Mouse (Mus musculus): ENCODE data around the gene Wdr24. TPM values are rescaled to one million over a fixed set of nuclear protein-coding genes. Genes with fewer than 3 reads are reported as not detected.

Wdr24 gene
- polyA plus RNA-seq (2016; fragmentation: Nextera tagmentation; extraction: Ambion mirVana), result 27.8 and 28.2 TPM in 2 replicates

DNA sequence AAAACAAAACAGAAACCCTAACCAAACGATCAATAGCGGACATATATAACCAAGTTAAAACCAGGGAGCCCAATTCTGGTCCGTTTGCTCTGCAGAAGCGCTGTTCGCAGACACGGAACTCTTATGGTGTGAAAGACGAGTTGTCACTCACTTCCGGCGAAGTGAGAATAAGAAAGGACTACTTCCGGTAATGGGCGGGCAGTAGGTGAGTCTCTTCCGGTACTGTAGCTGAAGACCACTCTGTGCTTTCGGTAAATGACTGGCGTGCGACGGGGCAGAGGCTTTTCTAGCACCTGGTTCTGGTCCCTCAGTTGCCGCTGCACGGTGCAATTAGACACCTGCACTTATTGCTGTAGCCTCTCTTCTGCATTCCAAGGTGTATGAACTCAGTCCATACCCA is at the start of gene Wdr24:
Gene Wdr24 (plus strand): TSS at position 176 of the 400 bp plus-strand sequence.
- Histone ChIP-seq H3K4me2 (peak within 1 kb of the TSS; percentile 95), H3K4me3 (replicated peaks) (peak within 1 kb of the TSS; percentile 61), H3K27me3 (peaks cover 27% of the 10 kb centered on the region), H3K36me3 (replicated peaks) (peaks cover 28% of the 10 kb centered on the region), H3K9me3 (no peaks in the 10 kb centered on the region), H3K4me1 (peaks cover 55% of the 10 kb centered on the region), H3K27ac (peak within 1 kb of the TSS; percentile 73; the same call in 1 of the 2 replicates), H3K9ac (peak within 1 kb of the TSS; percentile 76)
- under 1% methylated on average over 18 of the region's 18 CpGs for WGBS
- ATAC-seq (ENCODE audit: low FRiP score), result peak; percentile 71; the same call in 1 of the 2 replicates

DNA sequence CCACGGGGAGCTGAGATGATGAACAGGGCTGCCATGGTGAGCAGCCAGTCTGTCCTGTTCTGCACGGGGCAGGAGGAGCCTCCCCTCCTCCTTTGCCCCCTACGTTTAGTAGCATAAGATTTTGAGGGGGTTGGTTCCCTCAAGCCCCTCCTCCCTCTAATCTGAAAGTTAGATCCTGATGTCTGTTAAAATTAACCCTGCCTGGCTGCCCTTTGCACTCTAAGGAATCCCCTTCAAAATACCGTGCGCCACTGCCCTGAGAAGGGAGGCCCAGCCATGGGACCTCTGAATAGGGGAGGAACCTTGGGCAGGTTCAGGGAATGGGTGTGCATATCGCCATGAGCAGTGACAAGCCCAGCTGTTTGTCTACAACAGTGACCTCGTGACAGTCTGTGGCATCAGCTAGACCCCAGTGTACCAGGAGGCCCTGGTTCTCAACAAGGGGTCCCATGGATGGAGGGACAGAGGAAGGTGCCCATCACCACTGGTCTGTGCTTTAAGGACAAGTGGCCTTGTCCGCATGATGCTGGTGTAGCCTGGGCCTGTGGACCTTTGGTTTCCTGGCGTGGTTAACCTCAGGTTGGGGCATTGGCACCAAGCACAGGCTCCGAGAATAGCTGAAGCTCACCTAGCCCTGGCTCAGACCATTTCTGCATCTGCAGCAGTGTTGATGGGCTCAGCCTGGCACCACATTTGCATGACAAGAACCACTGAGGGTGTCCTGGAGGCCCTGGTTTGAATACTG is 47.9 kb upstream of the Wdr24 start:
- H3K36me3 ChIP-seq (replicated peaks), result peaks cover 5% of the 10 kb centered on the region
- 83% methylated on average over 10 of the region's 10 CpGs for WGBS
- no peaks in the 10 kb centered on the region for H3K9me3 ChIP-seq
- H3K9ac ChIP-seq, result no peak overlapping the region
- no peak overlapping the region for H3K4me3 ChIP-seq (replicated peaks)
- H3K4me2 ChIP-seq, result no peak overlapping the region
- peaks cover 4% of the 10 kb centered on the region; the same call in 1 of the 2 replicates for H3K27me3 ChIP-seq
- H3K4me1 ChIP-seq, result peaks cover 11% of the 10 kb centered on the region
- H3K27ac ChIP-seq, result no peak overlapping the region
- no peak for ATAC-seq (ENCODE audit: low FRiP score)

DNA sequence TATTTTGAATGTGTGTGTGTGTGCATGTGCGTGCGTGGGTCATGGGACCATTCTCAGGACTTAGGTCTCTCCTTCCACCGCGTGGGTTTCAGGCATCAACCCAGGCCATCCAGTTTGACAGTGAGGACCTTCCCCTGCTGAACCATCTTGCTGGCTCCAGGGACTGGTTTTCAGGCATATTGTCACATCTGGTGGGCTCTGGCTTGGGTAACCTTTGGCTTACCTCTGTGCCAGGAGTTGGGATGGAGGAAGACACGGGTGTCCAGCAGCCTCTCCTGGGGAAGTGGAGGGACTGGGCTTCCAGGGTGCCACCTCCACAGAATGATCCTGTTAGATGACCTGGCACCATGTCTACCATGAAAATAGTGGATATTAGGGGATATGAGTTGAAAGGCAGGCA is 45.5 kb upstream of the Wdr24 start:
- ATAC-seq (ENCODE audit: low FRiP score), result no peak
- H3K9me3 ChIP-seq, result no peaks in the 10 kb centered on the region
- no peak overlapping the region for H3K9ac ChIP-seq
- 93% methylated on average over 5 of the region's 5 CpGs for WGBS
- no peaks in the 10 kb centered on the region for H3K27me3 ChIP-seq
- H3K4me1 ChIP-seq, result peaks cover 13% of the 10 kb centered on the region
- H3K27ac ChIP-seq, result no peak overlapping the region
- no peak overlapping the region for H3K4me3 ChIP-seq (replicated peaks)
- H3K36me3 ChIP-seq (replicated peaks), result peaks cover 28% of the 10 kb centered on the region
- no peak overlapping the region for H3K4me2 ChIP-seq

DNA sequence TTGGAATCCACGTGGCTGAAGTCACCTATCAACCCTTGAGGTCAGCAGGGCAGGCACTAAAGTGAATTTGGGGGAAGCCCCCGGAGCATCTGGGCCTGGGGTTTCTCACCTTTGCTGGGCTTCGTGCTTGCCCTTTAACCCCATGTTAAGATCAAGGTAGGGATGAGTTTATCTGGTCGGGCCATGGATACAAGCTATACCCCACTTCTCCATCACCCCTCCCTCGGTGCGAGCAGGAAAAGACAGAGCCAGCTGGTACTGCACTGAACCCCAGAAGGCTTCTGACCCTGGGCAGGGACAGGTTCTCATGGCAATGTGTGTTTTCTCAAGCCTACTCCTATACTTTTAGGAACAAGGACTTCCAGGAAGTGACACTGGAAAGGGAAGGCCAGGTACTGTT is 42.1 kb upstream of the Wdr24 start:
- peaks cover 24% of the 10 kb centered on the region for H3K4me1 ChIP-seq
- no peak overlapping the region for H3K4me2 ChIP-seq
- no peak overlapping the region for H3K9ac ChIP-seq
- peaks cover 43% of the 10 kb centered on the region for H3K36me3 ChIP-seq (replicated peaks)
- no peak overlapping the region for H3K27ac ChIP-seq
- WGBS, result 83% methylated on average over 6 of the region's 6 CpGs
- H3K4me3 ChIP-seq (replicated peaks), result no peak overlapping the region
- H3K27me3 ChIP-seq, result no peaks in the 10 kb centered on the region
- no peak for ATAC-seq (ENCODE audit: low FRiP score)
- H3K9me3 ChIP-seq, result no peaks in the 10 kb centered on the region

DNA sequence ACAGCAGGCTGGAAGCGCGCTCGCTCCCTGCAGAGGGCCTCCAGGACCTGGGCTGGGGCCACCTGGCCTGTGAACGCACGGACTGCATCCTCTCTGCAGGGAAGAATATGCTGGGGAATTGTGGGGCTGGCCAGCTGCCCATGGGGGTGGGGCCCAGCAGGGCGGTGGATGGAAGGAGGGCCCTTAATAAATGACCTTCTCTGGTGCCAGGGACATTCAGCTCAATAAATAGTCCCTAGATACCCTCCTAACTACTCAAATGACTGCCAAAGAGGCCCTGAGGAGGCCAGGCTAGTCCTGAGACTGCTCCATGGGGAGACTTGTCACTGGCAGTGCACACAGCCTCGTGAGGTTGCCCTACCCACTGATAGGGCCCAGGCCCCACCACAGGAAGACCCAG is 40.3 kb upstream of the Wdr24 start:
- 80% methylated on average over 7 of the region's 7 CpGs for WGBS
- Histone ChIP-seq H3K27me3 (no peaks in the 10 kb centered on the region), H3K4me3 (replicated peaks) (no peak overlapping the region), H3K27ac (no peak overlapping the region), H3K9ac (peak overlapping the region; percentile 36; the same call in 1 of the 2 replicates), H3K36me3 (replicated peaks) (peaks cover 51% of the 10 kb centered on the region), H3K4me2 (no peak overlapping the region), H3K9me3 (no peaks in the 10 kb centered on the region), H3K4me1 (peaks cover 24% of the 10 kb centered on the region)
- ATAC-seq (ENCODE audit: low FRiP score), result no peak

DNA sequence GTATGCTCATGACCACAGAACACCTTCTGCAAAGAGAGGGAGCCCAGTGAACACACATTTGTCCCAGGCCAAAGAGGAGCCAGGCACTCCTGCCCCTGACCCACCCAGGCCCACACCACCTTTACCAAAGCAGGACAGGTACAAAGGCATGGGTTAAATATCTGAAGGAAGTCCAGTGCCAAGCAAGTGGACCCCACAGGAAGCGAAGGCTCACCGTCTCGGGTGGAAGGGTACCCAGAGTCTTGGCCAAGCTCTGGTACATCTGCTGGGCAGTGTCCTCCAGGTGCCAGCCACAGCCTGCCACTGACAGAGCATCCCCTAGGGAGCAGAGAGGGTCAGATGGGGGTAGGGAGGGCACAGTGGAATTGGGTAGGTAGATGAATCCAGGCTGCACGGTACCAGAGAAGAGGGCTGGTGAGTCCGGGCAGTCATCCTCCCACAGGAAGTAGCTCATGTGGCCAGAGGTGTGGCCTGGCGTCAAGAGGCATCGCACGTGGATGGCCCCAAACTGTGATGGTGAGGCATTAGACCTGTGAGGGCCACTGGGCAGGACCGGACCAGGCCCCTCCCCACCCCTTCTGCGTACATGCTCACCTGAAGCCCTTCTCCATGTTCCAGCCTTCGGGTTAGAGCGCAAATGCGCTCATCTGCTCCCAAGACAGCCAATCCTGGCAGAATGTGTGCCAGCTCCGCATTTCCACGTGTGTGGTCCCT is 39.4 kb upstream of the Wdr24 start:
- Histone ChIP-seq H3K27ac (0 out of 2 replicates have a peak overlapping the region, but pooled peaks have one; percentile 25), H3K36me3 (replicated peaks) (peaks cover 53% of the 10 kb centered on the region), H3K4me2 (peak overlapping the region; percentile 88), H3K9me3 (no peaks in the 10 kb centered on the region), H3K27me3 (no peaks in the 10 kb centered on the region), H3K4me3 (replicated peaks) (peak overlapping the region; percentile 65), H3K9ac (peak overlapping the region; percentile 73), H3K4me1 (peaks cover 24% of the 10 kb centered on the region)
- no peak for ATAC-seq (ENCODE audit: low FRiP score)
- WGBS, result 81% methylated on average over 15 of the region's 15 CpGs

DNA sequence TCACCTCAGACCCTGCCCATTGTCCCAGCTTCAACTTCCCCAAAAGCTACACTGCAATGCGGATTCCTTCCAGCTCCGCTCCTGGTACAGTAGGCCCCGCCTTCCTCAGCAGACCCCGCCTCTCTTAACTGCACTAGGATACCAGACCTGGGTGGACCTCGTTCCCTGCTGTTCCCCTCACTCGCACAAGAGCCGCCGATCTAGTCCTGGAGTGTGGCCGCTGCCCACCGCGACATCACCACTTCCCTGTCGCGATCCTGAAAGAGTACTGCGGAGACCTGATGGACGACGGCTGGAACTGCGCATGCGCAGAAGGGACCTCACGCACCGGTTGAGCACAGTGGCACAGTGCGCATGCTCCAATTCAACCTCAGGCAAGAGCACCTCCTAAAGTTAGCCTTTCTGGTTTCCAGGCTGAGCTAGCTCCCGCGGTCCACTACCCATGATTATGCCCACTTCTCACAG is 38.1 kb upstream of the Wdr24 start, which contains the start of gene Haghl:
Gene Haghl (minus strand): TSS at position 393 of the 465 bp plus-strand sequence.
- Histone ChIP-seq H3K4me1 (peaks cover 24% of the 10 kb centered on the region), H3K4me3 (replicated peaks) (peak within 1 kb of the TSS; percentile 65), H3K4me2 (peak within 1 kb of the TSS; percentile 88), H3K9ac (peak within 1 kb of the TSS; percentile 73), H3K27me3 (no peaks in the 10 kb centered on the region), H3K27ac (peak within 1 kb of the TSS; percentile 91), H3K36me3 (replicated peaks) (peaks cover 62% of the 10 kb centered on the region), H3K9me3 (no peaks in the 10 kb centered on the region)
- under 1% methylated on average over 23 of the region's 23 CpGs for WGBS
- ATAC-seq (ENCODE audit: low FRiP score), result peak; percentile 88

DNA sequence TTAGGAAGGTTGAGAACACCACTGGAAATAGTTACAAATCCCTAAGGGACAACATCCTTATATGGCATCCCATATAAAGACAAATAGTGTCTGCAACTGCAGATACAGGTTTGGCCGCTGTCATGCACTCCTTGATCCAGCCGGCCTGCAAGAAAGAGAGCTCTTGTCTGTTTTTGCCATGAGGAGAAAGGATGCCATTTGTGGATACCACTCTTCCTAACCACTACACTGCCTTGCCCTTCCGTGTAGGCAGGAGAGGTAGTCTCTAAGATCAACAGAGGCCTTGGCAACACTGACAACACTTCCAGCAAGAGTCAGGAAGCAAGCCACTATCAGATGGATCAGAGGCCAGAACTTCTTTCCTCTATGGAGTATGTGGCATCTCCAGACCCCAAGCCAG is 37.1 kb upstream of the Wdr24 start, which contains the start of gene Ccdc78:
Gene Ccdc78 (plus strand): TSS at position 301 of the 400 bp plus-strand sequence.
- H3K9ac ChIP-seq, result peak within 1 kb of the TSS; percentile 73
- peaks cover 33% of the 10 kb centered on the region for H3K4me1 ChIP-seq
- H3K4me2 ChIP-seq, result peak within 1 kb of the TSS; percentile 88
- H3K9me3 ChIP-seq, result no peaks in the 10 kb centered on the region
- no peak for ATAC-seq (ENCODE audit: low FRiP score)
- peak within 1 kb of the TSS; percentile 65 for H3K4me3 ChIP-seq (replicated peaks)
- H3K27me3 ChIP-seq, result no peaks in the 10 kb centered on the region
- WGBS, result 91% methylated on average over 3 of the region's 3 CpGs
- peaks cover 56% of the 10 kb centered on the region for H3K36me3 ChIP-seq (replicated peaks)
- H3K27ac ChIP-seq, result peak within 1 kb of the TSS; percentile 91

DNA sequence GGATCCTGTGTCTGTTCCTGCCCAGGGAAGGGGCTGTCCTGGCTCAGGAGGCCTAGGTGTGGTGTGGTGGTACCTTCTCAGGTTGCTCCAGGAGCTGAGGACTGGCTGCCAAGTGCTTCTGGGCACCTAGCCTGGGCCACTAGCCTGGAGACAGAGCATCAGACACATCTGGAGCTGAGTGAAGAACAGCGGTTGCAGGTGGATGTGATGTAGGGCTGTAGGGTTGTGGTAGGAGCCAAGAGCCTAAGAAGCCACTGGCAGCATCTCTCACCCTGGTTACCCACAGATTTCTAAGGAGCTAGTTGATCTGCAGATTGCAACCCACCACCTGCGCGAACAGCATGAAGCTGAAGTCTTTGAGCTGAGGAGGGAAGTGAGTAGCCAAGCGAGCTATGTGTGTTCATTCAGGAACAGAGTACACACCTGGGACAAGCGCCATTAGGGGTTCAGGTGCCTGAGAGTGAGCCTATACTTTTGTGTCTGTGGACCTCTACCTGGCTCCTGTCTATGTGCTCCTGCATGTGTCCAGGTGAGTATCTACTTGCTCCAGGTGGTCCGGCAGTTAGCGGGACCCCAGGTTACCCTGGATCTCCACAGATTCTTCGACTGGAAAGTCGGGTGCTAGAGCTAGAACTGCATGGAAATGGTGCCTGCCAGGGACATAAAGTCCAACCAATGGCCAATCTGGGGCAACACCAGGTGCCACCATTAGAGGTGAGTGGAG is 36.5 kb upstream of the Wdr24 start:
- no peaks in the 10 kb centered on the region for H3K27me3 ChIP-seq
- WGBS, result 92% methylated on average over 9 of the region's 9 CpGs
- H3K27ac ChIP-seq, result no peak overlapping the region
- H3K4me1 ChIP-seq, result peaks cover 38% of the 10 kb centered on the region
- no peak for ATAC-seq (ENCODE audit: low FRiP score)
- H3K4me2 ChIP-seq, result no peak overlapping the region
- H3K4me3 ChIP-seq (replicated peaks), result no peak overlapping the region
- H3K36me3 ChIP-seq (replicated peaks), result peaks cover 49% of the 10 kb centered on the region
- H3K9ac ChIP-seq, result no peak overlapping the region
- H3K9me3 ChIP-seq, result no peaks in the 10 kb centered on the region

DNA sequence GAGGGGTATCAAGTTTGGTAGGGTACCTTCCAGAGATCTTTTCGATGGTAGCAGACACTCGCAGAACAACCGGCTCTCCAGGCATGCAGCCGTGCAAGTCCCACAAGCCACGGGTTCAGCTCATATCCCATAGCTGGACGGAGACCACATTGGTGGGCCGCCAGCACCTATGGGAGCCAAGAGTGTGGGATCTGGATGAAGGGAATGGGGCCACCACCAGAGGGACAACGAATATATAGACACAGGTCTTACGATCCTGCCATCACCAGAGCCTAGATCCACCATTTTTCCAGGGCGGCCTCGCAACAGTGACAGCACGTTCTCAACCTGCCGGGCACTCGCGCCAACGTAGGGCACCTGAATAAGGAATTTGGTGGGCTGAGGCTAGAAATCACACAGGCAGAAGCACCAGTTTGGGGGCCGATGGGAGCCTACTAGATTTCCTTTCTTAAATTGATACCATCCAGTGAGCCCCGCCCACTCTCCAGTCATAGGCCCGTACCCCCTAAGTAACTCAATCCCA is 32.0 kb upstream of the Wdr24 start:
- H3K27me3 ChIP-seq, result no peaks in the 10 kb centered on the region
- H3K9me3 ChIP-seq, result no peaks in the 10 kb centered on the region
- H3K9ac ChIP-seq, result peak overlapping the region; percentile 81
- ATAC-seq (ENCODE audit: low FRiP score), result no peak
- H3K4me3 ChIP-seq (replicated peaks), result peak overlapping the region; percentile 65
- H3K27ac ChIP-seq, result peak overlapping the region; percentile 97
- H3K36me3 ChIP-seq (replicated peaks), result peaks cover 24% of the 10 kb centered on the region
- H3K4me2 ChIP-seq, result peak overlapping the region; percentile 88
- H3K4me1 ChIP-seq, result peaks cover 54% of the 10 kb centered on the region
- WGBS, result 28% methylated on average over 19 of the region's 19 CpGs

DNA sequence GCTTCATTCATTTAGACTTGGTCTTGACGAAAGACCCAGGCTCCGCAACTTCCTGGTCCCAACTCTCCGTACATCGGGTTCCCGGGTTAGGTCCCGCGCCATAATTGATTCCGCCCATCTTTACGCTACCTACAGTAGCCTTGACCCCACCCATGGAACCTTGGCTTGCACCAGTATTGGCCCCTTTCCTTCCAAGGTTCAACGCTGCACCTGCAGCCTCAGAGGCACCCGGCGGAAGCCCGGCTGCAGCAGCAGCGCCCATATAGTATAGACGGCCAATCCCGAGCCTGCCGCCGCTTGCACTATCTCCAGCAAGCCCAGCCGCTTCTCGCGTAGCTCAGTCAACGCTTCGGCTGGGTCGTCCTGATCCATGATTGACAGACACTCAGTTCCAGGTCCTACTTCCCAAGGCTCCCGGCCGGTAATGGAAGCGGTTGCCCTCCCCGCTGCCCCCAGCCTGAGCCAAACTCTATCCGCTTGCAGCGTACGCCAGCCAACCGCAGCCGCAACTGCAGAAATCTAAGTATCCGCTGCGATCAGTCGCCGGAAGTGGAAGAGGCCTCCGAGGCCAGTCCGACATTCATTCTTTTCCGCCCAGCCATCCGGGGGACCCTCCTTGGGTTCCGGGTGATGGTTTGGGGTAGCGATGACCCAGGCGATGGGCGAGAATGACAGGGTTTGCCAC is 31.4 kb upstream of the Wdr24 start:
- under 1% methylated on average over 45 of the region's 45 CpGs for WGBS
- Histone ChIP-seq H3K27ac (peak overlapping the region; percentile 97), H3K4me1 (peaks cover 59% of the 10 kb centered on the region), H3K4me2 (peak overlapping the region; percentile 88), H3K9me3 (no peaks in the 10 kb centered on the region), H3K27me3 (no peaks in the 10 kb centered on the region), H3K9ac (peak overlapping the region; percentile 81), H3K4me3 (replicated peaks) (peak overlapping the region; percentile 65), H3K36me3 (replicated peaks) (peaks cover 24% of the 10 kb centered on the region)
- peak; percentile 57 for ATAC-seq (ENCODE audit: low FRiP score)
